Mouse (Mus musculus) liver, postnatal 0 days (tissue): ENCODE data around the gene Rhbdf2.

Experiments used
- CTCF ChIP-seq: sonication (generic); IDR thresholded peaks from 2 replicates; pipeline ENCODE4 v1.5.1; 2016; ENCODE audit warnings: antibody characterized with exemption, low read depth
- EP300 ChIP-seq: IDR thresholded peaks from 2 replicates; pipeline ENCODE4 v1.6.1; 2016; ENCODE audit warnings: antibody characterized with exemption, low read depth, mild to moderate bottlenecking

DNA sequence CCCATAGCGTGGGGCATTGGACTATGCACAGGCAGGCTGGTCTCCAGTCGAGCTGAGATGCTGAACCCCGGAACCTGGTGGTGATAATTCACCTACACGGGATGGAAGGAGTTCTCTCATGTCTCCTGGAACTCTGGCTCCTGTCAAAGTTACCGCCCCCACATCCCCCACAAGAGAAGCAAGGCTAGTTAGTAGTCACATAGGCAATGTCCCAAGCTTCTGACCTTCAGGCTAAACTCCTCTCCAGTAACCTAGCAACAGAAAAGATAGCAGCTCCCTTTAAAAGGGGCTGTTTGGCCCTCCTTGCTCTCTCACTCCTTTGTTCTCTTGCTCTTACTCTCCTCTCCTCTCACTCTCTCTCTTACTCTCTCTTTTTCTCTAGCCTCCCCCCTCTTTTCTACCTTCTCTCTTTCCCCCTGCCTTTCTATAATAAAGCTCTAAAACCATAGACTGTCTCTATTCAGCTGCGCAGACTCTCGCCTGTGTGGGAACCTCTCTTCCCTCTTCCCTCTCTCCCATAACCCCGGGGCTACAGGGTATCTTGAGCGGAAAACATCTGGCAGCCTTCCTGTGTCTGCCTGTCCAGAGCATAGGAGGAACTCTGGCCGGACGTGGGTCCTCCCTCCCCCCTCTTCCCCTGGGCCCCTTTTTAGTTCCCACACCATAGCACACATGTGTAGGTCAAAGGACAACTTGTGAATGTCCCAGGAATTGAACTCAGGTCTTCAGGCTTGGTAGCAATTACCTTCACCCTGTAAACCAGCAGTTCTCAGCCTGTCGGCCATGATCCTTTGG is 3.5 kb upstream of the Rhbdf2 start:
- TF ChIP-seq CTCF (no peak), EP300 (no peak)
